Mouse (Mus musculus) midbrain, embryonic 13.5 days (tissue): ENCODE data around the gene Skap1. TPM values are rescaled to one million over a fixed set of nuclear protein-coding genes. Genes with fewer than 3 reads are reported as not detected.

Experiments
- ATAC-seq: fragments of 200-750 bp; cut with Nextera tagmentation; 2 replicates; pipeline ENCODE4 v1.8.0; 2017; ENCODE audit warnings: mild to moderate bottlenecking, moderate TSS enrichment, moderate library complexity
- H3K27ac ChIP-seq: fragments of 300-500 bp; sonication (generic); 2 replicates; pipeline ENCODE4 v1.5.1; 2015; ENCODE audit warnings: inconsistent platforms, mild to moderate bottlenecking, moderate library complexity
- H3K27me3 ChIP-seq: fragments of 300-500 bp; sonication (generic); 2 replicates; pipeline ENCODE4 v1.6.1; 2015; ENCODE audit warnings: mild to moderate bottlenecking, inconsistent platforms
- H3K36me3 ChIP-seq: fragments of 300-500 bp; sonication (generic); 2 replicates; pipeline ENCODE4 v1.6.1; 2015; ENCODE audit warnings: mild to moderate bottlenecking, inconsistent platforms
- H3K4me1 ChIP-seq: fragments of 300-500 bp; sonication (generic); replicated peaks from 2 replicates; pipeline ENCODE4 v1.6.1; 2015; ENCODE audit warnings: inconsistent platforms
- H3K4me2 ChIP-seq: fragments of 300-500 bp; sonication (generic); replicated peaks from 2 replicates; pipeline ENCODE4 v1.6.1; 2015; ENCODE audit warnings: moderate library complexity, mild to moderate bottlenecking, inconsistent platforms
- H3K4me3 ChIP-seq: fragments of 300-500 bp; sonication (generic); replicated peaks from 2 replicates; pipeline ENCODE4 v1.5.1; 2015; ENCODE audit warnings: mild to moderate bottlenecking, inconsistent platforms
- H3K9ac ChIP-seq: fragments of 300-500 bp; sonication (generic); replicated peaks from 2 replicates; pipeline ENCODE4 v1.6.1; 2015; ENCODE audit warnings: mild to moderate bottlenecking, inconsistent platforms
- H3K9me3 ChIP-seq: fragments of 300-500 bp; sonication (generic); 2 replicates; pipeline ENCODE4 v1.6.1; 2016; ENCODE audit warnings: mild to moderate bottlenecking, inconsistent platforms
- WGBS: fragments of 180-500 bp; shearing (Covaris S2); methylation state at CpG from one replicate; pipeline ENCODE4 v1.1.7; 2015; 5-methylcytosine and 5-hydroxymethylcytosine counted together
- polyA plus RNA-seq: library from polyadenylated mRNA; unstranded; fragments of >200 nt; fragmentation: Nextera tagmentation; extraction: Ambion mirVana; gene quantifications from 2 replicates; pipeline ENCODE4 v1.2.1, GENCODE M21; 2015

Skap1 gene
- polyA plus RNA-seq, 1 experiment from 2014 or later: 3.4 TPM

GRCm38 (mm10) chr11:96796586-96796985 is 332.2 kb downstream of the Skap1 start:
- H3K4me2 ChIP-seq: no peak overlapping the region
- H3K9me3 ChIP-seq: no peaks in the 10 kb centered on the region

GRCm38 (mm10) chr11:96799511-96799910 is 335.1 kb downstream of the Skap1 start:
- Histone ChIP-seq H3K27ac (no peak overlapping the region), H3K4me3 (no peak overlapping the region), H3K9me3 (no peaks in the 10 kb centered on the region), H3K4me2 (no peak overlapping the region), H3K36me3 (peaks cover 64% of the 10 kb centered on the region), H3K4me1 (no peaks in the 10 kb centered on the region), H3K27me3 (no peaks in the 10 kb centered on the region), H3K9ac (no peak overlapping the region)
- ATAC-seq: no peak
- 91% methylated on average over 2 of the region's 2 CpGs for WGBS

More at GRCm38 (mm10) chr11:96796586-96796985, 332.2 kb downstream of the Skap1 start:
- no peak for ATAC-seq
- Histone ChIP-seq H3K4me1 (peaks cover 25% of the 10 kb centered on the region), H3K27ac (no peak overlapping the region), H3K36me3 (peaks cover 36% of the 10 kb centered on the region), H3K9ac (no peak overlapping the region), H3K4me3 (no peak overlapping the region), H3K27me3 (no peaks in the 10 kb centered on the region)
- 68% methylated on average over 1 of the region's 1 CpGs for WGBS

GRCm38 (mm10) chr11:96805606-96806005 is 341.2 kb downstream of the Skap1 start:
- Histone ChIP-seq H3K27me3 (no peaks in the 10 kb centered on the region), H3K4me3 (no peak overlapping the region), H3K27ac (no peak overlapping the region), H3K36me3 (peaks cover 92% of the 10 kb centered on the region), H3K9me3 (no peaks in the 10 kb centered on the region), H3K9ac (no peak overlapping the region), H3K4me1 (no peaks in the 10 kb centered on the region), H3K4me2 (no peak overlapping the region)
- ATAC-seq: no peak
- 90% methylated on average over 5 of the region's 5 CpGs for WGBS

GRCm38 (mm10) chr11:96808066-96808465 is 343.7 kb downstream of the Skap1 start:
- Histone ChIP-seq H3K9me3 (no peaks in the 10 kb centered on the region), H3K4me2 (no peak overlapping the region), H3K4me1 (no peaks in the 10 kb centered on the region), H3K36me3 (peaks cover 92% of the 10 kb centered on the region), H3K9ac (no peak overlapping the region), H3K4me3 (no peak overlapping the region), H3K27me3 (no peaks in the 10 kb centered on the region), H3K27ac (no peak overlapping the region)
- no peak for ATAC-seq
- 64% methylated on average over 1 of the region's 1 CpGs for WGBS

Other genes with a start within 250 kb of the Skap1 start
- not detected in 2 replicates for gene Hoxb9, start 193.1 kb upstream of the Skap1 start, polyA plus RNA-seq
- not detected in 2 replicates for gene Hoxb8, start 182.7 kb upstream of the Skap1 start, polyA plus RNA-seq
- gene Hoxb7, start 178.0 kb upstream of the Skap1 start, polyA plus RNA-seq: not detected in 2 replicates
- not detected in 2 replicates for gene Hoxb6, start 172.1 kb upstream of the Skap1 start, polyA plus RNA-seq
- gene Hoxb5, start 161.3 kb upstream of the Skap1 start, polyA plus RNA-seq: 0.08 TPM in 1 of 2 replicates, not detected in the other
- gene Hoxb4, start 146.3 kb upstream of the Skap1 start, polyA plus RNA-seq: not detected in 2 replicates
- gene Hoxb3, start 141.3 kb upstream of the Skap1 start, polyA plus RNA-seq: 0.11 TPM in 1 of 2 replicates, not detected in the other
- 0.19 and 0.28 TPM in 2 replicates for gene Hoxb2, start 114.1 kb upstream of the Skap1 start, polyA plus RNA-seq
- not detected in 2 replicates for gene Hoxb1, start 98.8 kb upstream of the Skap1 start, polyA plus RNA-seq